Mouse (Mus musculus) left cerebral cortex, adult 11 months (tissue): ENCODE data around the gene Snapin.

Source experiments
- DNase-seq: peaks from one replicate; pipeline ENCODE4 v3.0.0; 2022; ENCODE audit warnings: low spot score

The Snapin gene

GRCm38 (mm10) chr3:90505216-90505615 is 14.4 kb upstream of the Snapin start:
- DNase-seq: no peak

- DNase-seq: no peak
Observed at GRCm38 (mm10) chr3:90503444-90503843, 12.6 kb upstream of the Snapin start.

- no peak for DNase-seq
Observed at GRCm38 (mm10) chr3:90497597-90497996, 6.8 kb upstream of the Snapin start.

- DNase-seq: no peak
Observed at GRCm38 (mm10) chr3:90495850-90496525, 5.2 kb upstream of the Snapin start.

GRCm38 (mm10) chr3:90493831-90494540 is 3.2 kb upstream of the Snapin start:
- DNase-seq: no peak

- DNase-seq: no peak
Observed at GRCm38 (mm10) chr3:90491350-90491749, 517 bp upstream of the Snapin start.

- no peak for DNase-seq
Observed at GRCm38 (mm10) chr3:90488576-90488975, 2.3 kb downstream of the Snapin start.

- DNase-seq: no peak
Observed at GRCm38 (mm10) chr3:90486998-90487397, 3.8 kb downstream of the Snapin start.

GRCm38 (mm10) chr3:90475831-90476611 is 14.8 kb downstream of the Snapin start, which contains the start of gene Ilf2:
Gene Ilf2, plus strand, starts transcription at chr3:90476126.
- DNase-seq: peak; percentile 96

GRCm38 (mm10) chr3:90475151-90475830 is 15.5 kb downstream of the Snapin start:
- DNase-seq: no peak

GRCm38 (mm10) chr3:90472213-90472612 is 18.6 kb downstream of the Snapin start:
- DNase-seq: no peak

- no peak for DNase-seq
Observed at GRCm38 (mm10) chr3:90467618-90468300, 23.1 kb downstream of the Snapin start.

GRCm38 (mm10) chr3:90466311-90466766 is 24.5 kb downstream of the Snapin start:
- DNase-seq: no peak

GRCm38 (mm10) chr3:90465686-90466310 is 25.0 kb downstream of the Snapin start, which contains the start of gene Npr1:
Gene Npr1, minus strand, starts transcription at chr3:90465866.
- DNase-seq: no peak

- no peak for DNase-seq
Observed at GRCm38 (mm10) chr3:90465081-90465685, 25.6 kb downstream of the Snapin start.

GRCm38 (mm10) chr3:90464552-90465080 is 26.2 kb downstream of the Snapin start:
- no peak for DNase-seq

- DNase-seq: no peak
Observed at GRCm38 (mm10) chr3:90462579-90462978, 28.3 kb downstream of the Snapin start.

GRCm38 (mm10) chr3:90461935-90462334 is 28.9 kb downstream of the Snapin start:
- DNase-seq: no peak

- DNase-seq: no peak
Observed at GRCm38 (mm10) chr3:90460315-90460714, 30.5 kb downstream of the Snapin start.

GRCm38 (mm10) chr3:90459727-90460126 is 31.1 kb downstream of the Snapin start:
- DNase-seq: no peak
